Mouse (Mus musculus): ENCODE results near the gene Vwa8.

DNA sequence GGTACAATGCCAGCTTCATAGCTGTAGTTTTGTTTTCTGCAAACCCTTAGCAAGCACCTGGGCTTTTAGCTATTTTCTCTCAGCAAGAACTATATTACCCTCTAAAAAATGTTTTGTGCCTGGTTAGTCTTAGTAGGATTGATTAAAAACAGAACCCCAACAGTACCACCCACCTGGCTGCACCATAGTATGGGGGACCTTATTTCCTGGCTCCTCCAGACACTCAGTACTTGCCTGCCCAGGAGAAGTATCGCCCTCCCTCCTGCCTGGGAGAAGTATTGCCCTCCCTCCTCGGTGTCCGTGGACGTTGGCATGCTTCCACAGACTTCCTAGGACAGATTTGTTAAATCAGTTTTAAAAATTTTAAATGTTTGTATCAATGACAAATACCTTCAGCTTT, 144.7 kb downstream of the Vwa8 start:
- TF ChIP-seq CTCF (IDR thresholded peaks at IDR 0.05) = no peak
- no peak for TF ChIP-seq EP300 (IDR thresholded peaks at IDR 0.05)
